Comparison of ENCODE assay signal across 1 mouse cellular context in the genomic region with DNA sequence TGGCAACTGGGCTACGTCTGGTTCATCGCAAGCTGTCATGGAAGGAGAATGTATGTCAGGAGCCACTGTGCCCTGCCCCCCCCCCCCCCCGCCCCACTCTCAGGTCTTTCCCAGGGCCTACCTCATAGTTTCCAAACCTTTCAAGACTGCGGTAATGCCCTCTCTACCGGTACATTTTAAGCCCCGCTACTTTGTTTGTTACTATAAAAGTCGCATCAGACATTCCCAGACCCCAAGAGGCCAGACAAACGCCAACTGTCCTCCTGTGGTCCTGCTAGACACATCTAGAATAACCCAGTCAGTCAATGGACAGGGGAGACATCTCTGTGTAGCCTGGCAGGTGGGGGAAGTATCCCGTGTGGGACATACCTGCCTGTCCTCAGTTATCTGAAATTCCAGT.
TF ChIP-seq lines count a peak whose summit lies in the region.

No protein-coding gene starts in this region.

TF ChIP-seq in CH12.LX, 34 proteins besides CTCF, POLR2A, EP300 and RAD21 (continued from another document):
- TF ChIP-seq IRF4 (IDR thresholded peaks at IDR 0.05; ENCODE audit: low read depth, low read length) (no peak), NELFE (IDR thresholded peaks at IDR 0.05; ENCODE audit: low read depth, low read length) (no peak), MEF2A (IDR thresholded peaks at IDR 0.05; ENCODE audit: borderline replicate concordance, low read depth, low read length) (peak; percentile 65; the same call in 1 of the 2 replicates)
